Mouse (Mus musculus) kidney, postnatal 25 days (tissue): ENCODE data around the gene Sgms1.
A peak's percentile ranks its signal among the peaks of the same experiment; 100 is the strongest.
"Not testable (repeated sequence)": the region's sequence is repeated elsewhere in the genome, so short reads cannot be mapped to it uniquely, and the experiment has no call there.

ENCODE experiments used
- DNase-seq, 2 experiments: peaks; one replicate each; pipeline ENCODE4 v3.0.0; 2021; ENCODE audit warnings: mixed read lengths in 2 of 2

Gene Sgms1

GRCm38 (mm10) chr19:32381511-32381961 is 8.0 kb downstream of the Sgms1 start:
- DNase-seq: peak; percentile 41 to 56

DNA sequence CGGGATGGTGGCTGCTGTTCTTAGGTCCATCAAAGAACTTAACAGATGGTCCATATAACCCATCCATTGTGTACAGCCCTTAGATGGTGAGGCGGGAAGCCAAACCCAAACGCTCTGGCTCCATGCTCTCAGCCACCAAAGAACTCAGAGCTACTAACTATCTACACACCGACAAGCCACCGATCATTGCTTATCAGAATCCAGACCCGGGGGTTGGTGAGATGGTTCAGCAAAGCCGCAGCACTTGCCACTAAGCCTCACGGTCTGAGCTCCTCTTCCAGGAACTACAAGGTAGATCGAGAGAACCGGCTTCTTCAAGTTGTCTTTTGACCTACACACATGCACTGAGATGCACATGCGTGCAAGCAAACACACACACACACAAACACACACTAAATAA is 8.8 kb downstream of the Sgms1 start:
- no peak for DNase-seq

- DNase-seq: peak in 1 of 2 experiments; percentile 33
Measured at GRCm38 (mm10) chr19:32379239-32379920, 10.1 kb downstream of the Sgms1 start.

GRCm38 (mm10) chr19:32378581-32378980 is 10.9 kb downstream of the Sgms1 start:
- DNase-seq: no peak

- no peak for DNase-seq
Measured at GRCm38 (mm10) chr19:32377701-32378325, 11.7 kb downstream of the Sgms1 start.

DNA sequence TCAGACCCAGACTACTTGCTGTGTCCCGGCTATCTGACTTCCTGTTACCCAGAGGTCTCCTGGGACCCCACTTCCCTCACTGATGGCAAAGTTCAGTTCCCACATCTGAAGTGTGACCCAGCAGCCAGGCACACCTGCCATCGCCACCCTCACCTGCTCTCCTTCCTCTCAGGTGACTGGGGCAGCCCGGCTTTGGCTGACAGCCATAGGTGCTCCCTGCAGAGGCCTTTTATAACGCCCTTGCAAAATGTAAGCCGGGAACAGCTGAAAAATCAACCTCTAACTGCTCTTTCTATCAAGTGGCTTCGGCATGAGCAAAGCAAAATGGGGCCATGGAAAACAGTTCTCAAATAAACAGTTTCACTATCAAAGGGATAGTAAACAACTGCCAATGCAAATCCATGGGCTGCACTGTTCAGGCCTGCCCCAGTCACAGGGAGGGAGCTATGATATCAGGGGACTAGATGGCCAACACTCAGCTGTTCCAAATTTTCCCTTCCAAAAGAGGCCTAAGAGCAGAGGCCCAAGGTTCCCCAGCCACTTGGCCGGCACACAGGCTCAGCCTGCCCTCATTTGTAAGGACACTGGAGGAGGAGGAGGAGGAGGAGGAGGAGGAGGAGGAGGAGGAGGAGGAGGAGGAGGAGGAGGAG is 12.5 kb downstream of the Sgms1 start:
- DNase-seq: peak; percentile 60 to 72

- DNase-seq: no peak
Measured at GRCm38 (mm10) chr19:32376054-32376453, 13.5 kb downstream of the Sgms1 start.

- no peak for DNase-seq
Measured at GRCm38 (mm10) chr19:32375473-32375985, 14.0 kb downstream of the Sgms1 start.

DNA sequence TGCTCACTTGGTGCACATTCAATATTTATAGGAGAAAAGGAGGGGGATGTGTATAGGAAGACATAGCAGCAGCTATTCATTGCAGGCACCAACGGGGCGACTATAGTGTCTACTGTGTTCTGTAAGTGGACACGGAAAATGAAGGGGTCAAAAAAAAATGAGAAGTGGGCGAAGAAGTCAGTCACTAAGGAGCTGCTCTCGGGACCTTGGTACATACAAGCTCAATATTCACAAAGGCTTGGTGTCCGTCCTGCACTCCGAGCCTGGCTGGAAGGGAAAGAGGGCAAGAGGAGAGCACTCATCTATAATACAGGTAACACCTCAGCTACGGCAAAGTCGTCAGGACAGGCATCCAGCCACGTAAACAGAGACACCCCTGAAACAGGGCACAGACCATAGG is 14.8 kb downstream of the Sgms1 start:
- peak in 1 of 2 experiments; percentile 0 for DNase-seq

GRCm38 (mm10) chr19:32373865-32374655 is 15.5 kb downstream of the Sgms1 start:
- DNase-seq: peak; percentile 56 to 76

GRCm38 (mm10) chr19:32372373-32372772 is 17.1 kb downstream of the Sgms1 start:
- DNase-seq: peak; percentile 38 to 53

DNA sequence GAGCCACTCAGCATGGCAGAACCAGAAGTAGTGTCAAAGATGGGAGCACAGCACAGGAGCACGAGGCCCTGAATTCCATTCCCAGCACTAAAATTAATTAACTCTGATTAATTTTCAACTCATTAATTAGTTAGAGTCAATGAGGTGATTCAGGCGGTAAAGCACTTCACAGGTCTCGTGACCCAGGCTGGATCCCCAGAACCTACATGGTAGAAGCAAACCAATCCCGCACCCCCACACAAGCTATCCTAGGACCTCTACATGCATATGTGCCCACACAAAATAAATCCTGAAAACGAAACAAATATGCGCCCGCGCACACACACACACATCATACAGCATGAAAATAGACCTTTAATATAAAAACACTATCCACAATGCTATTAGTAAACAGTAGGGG is 22.2 kb downstream of the Sgms1 start:
- DNase-seq: peak; percentile 46 to 63

GRCm38 (mm10) chr19:32366406-32366805 is 23.1 kb downstream of the Sgms1 start:
- peak in 1 of 2 experiments; percentile 1 for DNase-seq

DNA sequence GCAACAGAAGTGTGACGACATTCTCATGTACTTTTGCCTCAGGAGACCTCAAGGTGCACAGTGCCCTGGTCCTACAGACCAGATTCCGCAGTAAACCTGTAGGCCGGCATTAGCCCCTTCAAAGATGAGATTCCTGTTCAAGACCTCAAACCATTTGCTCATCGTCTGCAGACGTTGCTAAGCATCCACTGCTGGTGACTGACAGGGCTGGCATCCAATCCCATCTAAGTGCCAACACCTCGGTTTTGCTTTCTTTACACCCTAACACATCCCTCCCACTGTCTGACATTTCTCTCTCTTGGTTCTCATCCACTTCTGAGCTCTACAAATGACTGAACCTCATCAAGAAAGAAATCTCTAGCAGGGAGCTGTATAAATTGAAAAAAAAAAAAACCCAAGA is 24.4 kb downstream of the Sgms1 start:
- DNase-seq: peak in 1 of 2 experiments; percentile 0

DNA sequence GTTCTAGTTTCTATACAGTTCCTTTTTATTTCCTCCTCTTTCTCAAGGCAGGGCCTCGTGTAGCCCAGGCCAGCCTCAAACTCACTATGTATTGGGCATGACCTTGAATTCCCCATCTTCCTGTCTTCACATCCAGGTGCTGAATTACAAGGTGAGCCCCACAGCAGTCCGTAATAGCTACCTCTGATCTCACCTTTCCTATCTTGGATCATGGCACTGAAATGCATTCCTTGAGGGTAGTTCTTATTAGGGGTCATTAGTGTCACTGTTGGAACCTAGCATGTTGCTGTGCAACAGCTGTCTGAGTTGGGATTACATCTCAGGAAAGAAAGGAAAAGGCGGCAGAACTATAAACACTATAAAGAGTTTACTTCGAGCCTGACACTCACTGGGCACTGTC is 25.9 kb downstream of the Sgms1 start:
- DNase-seq: peak in 1 of 2 experiments; percentile 0

GRCm38 (mm10) chr19:32362520-32362919 is 27.0 kb downstream of the Sgms1 start:
- DNase-seq: peak in 1 of 2 experiments; percentile 2

GRCm38 (mm10) chr19:32360989-32361698 is 28.4 kb downstream of the Sgms1 start:
- peak in 1 of 2 experiments; percentile 1 for DNase-seq

DNA sequence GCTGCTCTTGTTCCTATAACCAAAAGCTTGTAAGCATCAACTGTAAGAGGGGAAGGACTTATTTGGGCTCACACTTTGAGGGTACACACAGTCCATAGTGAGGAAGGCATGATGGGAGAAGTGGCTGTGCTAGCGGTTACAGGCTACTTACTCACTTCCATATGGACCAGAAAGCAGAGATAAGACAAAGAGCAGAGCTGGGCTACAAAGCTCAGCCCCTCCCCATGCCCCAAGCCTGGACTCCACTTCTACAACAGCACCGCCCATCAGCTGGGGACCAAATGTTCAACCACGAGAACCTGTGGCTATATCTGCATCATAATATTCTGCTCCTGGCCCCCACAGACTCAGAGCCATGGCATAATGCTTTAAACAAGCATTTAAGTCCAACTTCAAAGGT is 29.0 kb downstream of the Sgms1 start:
- no peak for DNase-seq

- peak in 1 of 2 experiments; percentile 52 for DNase-seq
Measured at GRCm38 (mm10) chr19:32358699-32359517, 30.6 kb downstream of the Sgms1 start.

DNA sequence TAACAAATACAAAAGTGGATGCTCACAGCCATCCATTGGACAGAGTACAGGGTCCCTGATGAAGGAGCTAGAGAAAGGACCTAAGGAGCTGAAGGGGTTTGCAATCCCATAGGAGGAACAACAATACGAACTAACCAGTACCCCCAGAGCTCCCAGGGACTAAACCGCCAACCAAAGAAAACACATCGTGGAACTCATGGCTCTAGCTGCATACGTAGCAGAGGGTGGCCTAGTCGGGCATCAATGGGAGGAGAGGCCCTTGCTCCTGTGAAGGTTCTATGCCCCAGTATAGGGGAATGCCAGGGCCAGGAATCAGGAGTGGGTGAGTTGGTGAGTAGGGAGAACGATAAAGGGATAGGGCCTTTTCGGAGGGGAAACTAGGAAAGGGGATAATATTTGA is 31.5 kb downstream of the Sgms1 start:
- DNase-seq: not testable (repeated sequence)

- DNase-seq: no peak
Measured at GRCm38 (mm10) chr19:32356166-32356565, 33.3 kb downstream of the Sgms1 start.
